Mouse (Mus musculus): ENCODE results near the gene Lum.

Gene Lum

DNA sequence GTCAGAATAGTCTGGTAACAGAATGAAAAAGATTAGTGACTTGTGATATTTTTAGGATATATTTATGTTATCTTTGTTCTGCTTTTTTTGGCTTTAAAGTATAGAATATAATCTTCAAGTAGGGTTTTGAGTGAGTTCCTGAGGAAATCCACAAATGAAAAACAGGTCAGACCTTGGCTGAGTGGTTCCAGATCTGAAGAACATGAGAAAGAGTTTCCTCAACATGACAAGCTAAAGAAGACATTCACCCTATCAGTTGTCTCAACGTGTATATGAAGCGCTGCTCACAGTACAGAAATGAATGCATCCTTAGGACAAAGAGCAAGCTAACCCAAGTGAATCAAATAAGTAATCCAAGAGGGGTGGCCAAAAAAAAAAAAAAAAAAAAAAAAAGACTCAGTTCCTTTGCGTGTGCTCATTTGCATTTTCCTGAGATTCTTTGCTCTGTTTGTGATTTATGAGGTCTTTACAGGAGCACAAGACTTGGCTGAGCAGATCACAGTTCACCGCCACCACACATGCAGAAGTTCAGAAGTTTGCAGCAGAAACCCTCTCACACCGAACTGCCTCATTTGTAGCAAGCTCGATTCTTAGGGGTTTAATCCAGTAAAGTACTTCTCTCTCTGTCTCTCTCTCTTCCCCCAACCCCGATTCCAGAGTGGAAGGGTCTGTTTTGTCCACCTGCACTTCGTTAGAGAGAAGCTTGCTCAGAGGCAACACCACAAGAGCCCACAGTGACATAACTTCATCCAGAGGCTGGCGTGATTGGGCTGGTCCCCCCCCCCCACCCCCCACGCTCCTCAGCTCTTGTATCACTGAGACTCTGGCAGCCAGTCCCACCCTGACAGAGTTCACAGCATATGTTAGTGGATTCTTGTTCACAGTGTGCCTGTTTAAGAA, at the start of gene Lum:
Gene Lum (plus strand): TSS at position 172 of the 900 bp plus-strand sequence.
- ATAC-seq (ENCODE audit: insufficient number of reproducible peaks, low FRiP score, low TSS enrichment): no peak

DNA sequence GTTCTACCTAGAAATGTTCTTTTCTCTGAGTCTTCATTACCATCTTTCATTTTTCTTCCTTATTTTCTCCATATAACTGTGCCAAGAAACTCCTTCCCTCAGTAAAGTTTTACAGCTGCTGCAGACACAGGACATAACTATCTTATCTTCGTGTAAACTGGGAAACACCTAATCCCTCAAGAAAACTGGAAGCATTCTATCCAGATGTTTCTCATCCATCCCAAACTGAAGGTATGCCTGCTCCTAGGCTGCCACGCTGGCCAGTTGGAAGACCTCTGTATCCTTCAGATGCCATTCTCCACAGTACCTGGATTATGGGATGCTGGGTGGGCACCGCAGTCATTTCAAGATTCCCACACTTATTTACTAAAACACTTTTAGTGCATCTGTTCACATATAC, 41.6 kb upstream of the Lum start:
- ATAC-seq (ENCODE audit: insufficient number of reproducible peaks, low FRiP score, low TSS enrichment): no peak

GRCm38 (mm10) chr10:97535697-97536096, 29.2 kb upstream of the Lum start:
- no peak for ATAC-seq (ENCODE audit: insufficient number of reproducible peaks, low FRiP score, low TSS enrichment)

DNA sequence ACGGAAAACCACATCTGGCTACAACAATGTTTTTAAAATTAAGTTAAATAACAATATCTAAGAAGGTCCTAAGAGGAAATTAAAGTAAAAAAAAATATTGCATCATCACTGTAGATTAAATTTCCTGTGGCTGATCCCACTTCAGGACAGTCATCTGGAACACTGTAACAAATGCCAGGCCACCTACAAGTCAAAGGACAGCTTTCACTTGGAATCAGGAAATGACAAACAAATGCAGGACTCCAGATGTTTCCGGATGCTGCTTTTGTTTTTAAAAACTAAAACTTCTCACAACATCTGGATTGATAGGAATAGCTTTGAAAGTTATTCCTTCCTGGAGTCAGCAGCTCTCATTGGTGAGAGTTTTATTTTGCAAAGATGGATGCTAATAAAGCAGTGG, 28.0 kb upstream of the Lum start:
- ATAC-seq (ENCODE audit: insufficient number of reproducible peaks, low FRiP score, low TSS enrichment): no peak

DNA sequence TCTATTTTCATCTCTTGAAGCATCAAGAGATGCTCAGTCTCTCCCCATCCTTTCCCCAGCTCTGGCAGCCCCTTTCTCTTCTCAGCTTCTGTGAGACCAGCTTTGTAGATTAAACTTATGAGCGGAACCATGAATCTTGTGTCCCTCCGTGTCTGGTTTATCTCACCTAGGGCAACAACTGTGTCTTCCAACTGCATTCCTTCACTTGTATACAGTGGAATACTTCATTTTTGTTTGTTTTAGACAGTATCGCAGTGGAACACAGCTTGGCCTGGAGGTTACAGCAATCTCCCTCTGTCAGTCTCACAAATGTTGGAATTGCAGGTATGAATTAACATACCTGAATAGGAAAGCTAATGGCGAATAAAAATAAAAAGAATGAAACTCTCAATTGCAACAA, 26.7 kb upstream of the Lum start:
- no peak for ATAC-seq (ENCODE audit: insufficient number of reproducible peaks, low FRiP score, low TSS enrichment)

DNA sequence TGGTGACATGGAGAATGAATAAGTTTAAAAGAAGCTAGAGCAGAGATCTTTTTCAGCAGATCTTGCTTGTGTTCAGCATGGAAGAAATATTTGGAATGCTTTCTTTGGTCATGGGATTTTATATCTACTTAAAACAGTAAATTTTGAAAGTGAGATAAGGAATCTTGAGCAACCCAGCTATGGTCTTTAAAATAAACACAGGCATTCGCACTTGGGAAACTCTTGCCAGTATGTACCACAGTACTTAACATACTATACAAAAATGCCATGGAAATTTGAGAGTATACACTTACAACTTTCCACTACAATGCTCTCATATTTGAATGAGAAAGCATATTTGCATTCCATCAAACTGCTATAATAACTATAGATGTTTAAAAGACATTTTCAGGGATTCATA, 17.2 kb upstream of the Lum start:
- no peak for ATAC-seq (ENCODE audit: insufficient number of reproducible peaks, low FRiP score, low TSS enrichment)

- no peak for ATAC-seq (ENCODE audit: insufficient number of reproducible peaks, low FRiP score, low TSS enrichment)
Observed at GRCm38 (mm10) chr10:97567489-97568135, 2.7 kb downstream of the Lum start.

- ATAC-seq (ENCODE audit: insufficient number of reproducible peaks, low FRiP score, low TSS enrichment): peak; percentile 94
Observed at GRCm38 (mm10) chr10:97582543-97583231, 17.8 kb downstream of the Lum start.

DNA sequence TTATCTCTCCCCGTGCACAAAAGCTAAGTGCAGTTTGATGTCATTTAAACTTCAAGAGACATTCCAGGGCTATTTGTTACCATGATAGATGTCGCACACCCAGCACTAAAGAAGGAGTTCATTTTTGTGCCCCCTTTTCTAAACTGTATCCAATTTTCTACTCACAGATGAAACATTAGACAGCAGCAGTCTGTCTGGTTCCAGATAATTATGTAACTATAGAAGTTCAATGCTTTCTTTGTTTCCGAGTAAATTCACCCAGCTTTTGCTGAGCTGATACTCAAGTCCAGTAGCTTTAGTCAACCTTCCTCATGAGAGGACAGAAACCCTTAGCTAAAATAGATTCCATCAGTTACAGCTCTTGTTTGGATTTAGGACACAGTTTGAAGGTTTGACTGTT, 19.2 kb downstream of the Lum start:
- no peak for ATAC-seq (ENCODE audit: insufficient number of reproducible peaks, low FRiP score, low TSS enrichment)

GRCm38 (mm10) chr10:97587159-97587558, 22.2 kb downstream of the Lum start:
- no peak for ATAC-seq (ENCODE audit: insufficient number of reproducible peaks, low FRiP score, low TSS enrichment)

DNA sequence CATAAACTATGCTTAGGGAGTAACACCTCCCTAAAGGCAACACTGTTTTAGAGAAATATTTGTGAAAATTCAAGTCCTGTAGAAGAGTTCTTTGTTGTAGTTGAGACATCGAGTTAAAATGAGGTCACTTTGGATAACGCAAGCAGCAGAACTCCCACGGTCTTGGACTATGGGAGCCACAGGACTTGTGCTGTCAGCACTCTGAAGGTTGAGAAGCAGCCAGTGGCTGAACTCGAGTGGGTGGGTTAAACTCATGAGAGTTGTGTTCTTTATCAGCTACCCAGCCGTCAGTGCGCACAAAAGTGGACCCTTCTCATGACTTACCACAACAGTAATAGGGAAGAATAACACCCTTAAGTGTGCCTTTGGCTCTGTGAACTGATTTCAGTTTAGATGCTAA, 24.6 kb downstream of the Lum start:
- no peak for ATAC-seq (ENCODE audit: insufficient number of reproducible peaks, low FRiP score, low TSS enrichment)

DNA sequence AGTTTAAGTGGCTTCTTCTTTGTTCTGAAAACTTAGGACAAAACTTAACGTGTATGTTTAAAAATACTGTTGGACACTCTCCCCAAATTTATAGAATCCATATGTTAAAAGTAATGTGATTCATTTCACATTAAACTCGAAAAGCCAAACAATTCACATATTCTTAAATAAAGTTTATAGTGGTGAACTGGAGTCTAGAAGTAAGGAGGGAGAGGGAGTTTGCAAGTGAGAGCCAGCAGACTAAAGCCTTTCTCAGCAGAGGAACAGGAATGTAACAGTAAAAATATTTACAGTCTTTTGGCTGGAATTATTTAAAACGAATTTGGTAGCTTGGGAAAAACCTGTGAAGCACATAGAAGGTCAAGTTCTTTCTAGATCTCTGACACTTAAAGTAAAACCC, 26.1 kb downstream of the Lum start:
- no peak for ATAC-seq (ENCODE audit: insufficient number of reproducible peaks, low FRiP score, low TSS enrichment)

DNA sequence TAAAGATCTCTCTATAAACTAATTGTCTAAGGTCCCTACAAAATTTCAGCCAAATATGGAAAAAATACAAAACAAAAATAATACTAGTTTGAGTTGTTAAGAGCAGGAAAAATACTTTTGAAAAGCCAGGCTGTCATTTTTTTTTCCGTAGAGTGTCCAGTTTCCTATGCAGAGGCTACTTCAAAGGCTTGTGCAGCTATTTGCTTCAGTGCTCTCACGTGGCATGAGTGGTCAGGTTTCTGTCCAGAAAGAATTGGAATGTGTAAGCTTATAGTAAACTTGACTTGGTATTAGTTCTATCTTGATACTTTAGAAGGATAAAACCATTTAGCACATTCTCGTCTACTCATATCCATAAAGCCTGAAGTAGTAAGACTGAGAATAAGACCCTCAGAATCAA, 26.8 kb downstream of the Lum start:
- ATAC-seq (ENCODE audit: insufficient number of reproducible peaks, low FRiP score, low TSS enrichment): no peak

GRCm38 (mm10) chr10:97595680-97596079, 30.8 kb downstream of the Lum start:
- no peak for ATAC-seq (ENCODE audit: insufficient number of reproducible peaks, low FRiP score, low TSS enrichment)

GRCm38 (mm10) chr10:97601744-97602143, 36.8 kb downstream of the Lum start:
- no peak for ATAC-seq (ENCODE audit: insufficient number of reproducible peaks, low FRiP score, low TSS enrichment)

- peak; percentile 100 for ATAC-seq (ENCODE audit: insufficient number of reproducible peaks, low FRiP score, low TSS enrichment)
Observed at GRCm38 (mm10) chr10:97603256-97603655, 38.3 kb downstream of the Lum start.

DNA sequence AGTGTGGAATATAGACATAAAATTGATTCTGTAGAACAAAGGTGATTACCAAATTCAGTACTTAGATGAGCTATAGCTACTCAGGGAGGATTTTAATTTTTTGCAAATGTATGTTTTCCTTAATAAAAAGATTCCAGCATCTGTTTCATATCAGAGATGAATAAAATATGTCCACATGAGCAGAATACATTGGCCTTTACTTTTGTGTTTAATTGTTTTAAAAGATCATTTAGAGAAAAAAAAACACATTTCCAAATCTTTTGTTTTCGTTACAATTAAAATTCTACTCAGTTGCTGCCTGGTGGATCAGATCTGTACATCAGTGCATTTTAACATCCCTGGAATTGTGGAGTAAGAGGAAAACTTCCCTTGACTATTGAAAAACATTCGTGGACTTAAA, 41.7 kb downstream of the Lum start, which contains the start of gene Kera:
Gene Kera (plus strand): TSS at position 301 of the 400 bp plus-strand sequence.
- ATAC-seq (ENCODE audit: insufficient number of reproducible peaks, low FRiP score, low TSS enrichment): no peak

All from cerebellum, adult (tissue).